Mouse (Mus musculus) right cerebral cortex, postnatal 10 days (tissue): ENCODE measurements around the gene Aip.
"Not testable (repeated sequence)": the region's sequence is repeated elsewhere in the genome, so short reads cannot be mapped to it uniquely, and the experiment has no call there.

Experiments
- DNase-seq, 2 experiments: peaks; one replicate each; pipeline ENCODE4 v3.0.0; 2021; ENCODE audit warnings: low spot score in 2 of 2

Gene Aip

GRCm38 (mm10) chr19:4064501-4064900 lies 61.2 kb downstream of the Aip start:
- DNase-seq: not testable (repeated sequence)
